ENCODE assay signal across 9 mouse cellular contexts in genomic region chr3:37816781-37817433, GRCm38 (mm10).
DNase-seq lines count a peak whose midpoint lies in the region; ATAC-seq and TF ChIP-seq lines count a peak whose summit lies in the region.
"Had no signal": no experiment of that assay in that cellular context is flagged by ENCODE, and none has a peak within 500 bp of the region (broad histone marks: within the 10 kb centered on the region; RNA-seq: fewer than 3 reads in every experiment).

No protein-coding gene starts in this region.

- no peak for TF ChIP-seq CTCF in hindbrain, postnatal 0 days (IDR thresholded peaks at IDR 0.05; ENCODE audit: low read depth)

- H3K27ac ChIP-seq in hindbrain, embryonic 12.5 days, result no peak overlapping the region
- no peak overlapping the region for H3K27ac ChIP-seq in hindbrain, embryonic 11.5 days (ENCODE audit: low read depth, low read length)
- peak overlapping the region; percentile 45 for H3K27ac ChIP-seq in hindbrain, postnatal 0 days
- peak overlapping the region; percentile 26; the same call in 1 of the 2 replicates for H3K27ac ChIP-seq in midbrain, embryonic 15.5 days

- 0 out of 2 replicates have a peak, but pooled peaks have one; percentile 11 for ATAC-seq in hindbrain, embryonic 12.5 days (ENCODE audit: low FRiP score)
- ATAC-seq in hindbrain, embryonic 11.5 days (ENCODE audit: low FRiP score), result no peak
- peak; percentile 61 for ATAC-seq in hindbrain, postnatal 0 days
- peak; percentile 85 for ATAC-seq in midbrain, embryonic 15.5 days (replicated peaks)

- peaks cover 4% of the 10 kb centered on the region; the same call in 1 of the 2 replicates for H3K4me1 ChIP-seq in hindbrain, embryonic 12.5 days
- H3K4me1 ChIP-seq in hindbrain, embryonic 11.5 days (replicated peaks; ENCODE audit: control insufficient read depth, insufficient read depth, low read length), result no peaks in the 10 kb centered on the region
- H3K4me1 ChIP-seq in hindbrain, postnatal 0 days (ENCODE audit: insufficient read depth, low read length), result no peaks in the 10 kb centered on the region
- H3K4me1 ChIP-seq in midbrain, embryonic 15.5 days, result no peaks in the 10 kb centered on the region; the same call in 1 of the 2 replicates
- H3K4me1 ChIP-seq: heart, embryonic 12.5 days had no signal

- DNase-seq in hindbrain, embryonic 11.5 days (ENCODE audit: low spot score), result no peak
- DNase-seq in cerebellum, postnatal 10 days, result peak; percentile 36 to 42
- DNase-seq in hindbrain, postnatal 0 days (ENCODE audit: low spot score), result peak; percentile 55
- no peak for DNase-seq in thymus, postnatal 4 days
- no peak for DNase-seq in spleen, adult 18-20 months
- DNase-seq in adrenal gland, postnatal 25 days, result no peak

- H3K9me3 ChIP-seq in hindbrain, embryonic 12.5 days (replicated peaks), result no peaks in the 10 kb centered on the region
- no peaks in the 10 kb centered on the region for H3K9me3 ChIP-seq in hindbrain, embryonic 11.5 days (ENCODE audit: control insufficient read depth, low read length)
- H3K9me3 ChIP-seq in hindbrain, postnatal 0 days (ENCODE audit: low read length), result no peaks in the 10 kb centered on the region
- no peaks in the 10 kb centered on the region for H3K9me3 ChIP-seq in midbrain, embryonic 15.5 days
- H3K9me3 ChIP-seq: heart, embryonic 12.5 days had no signal

- H3K36me3 ChIP-seq in hindbrain, embryonic 12.5 days, result no peaks in the 10 kb centered on the region
- H3K36me3 ChIP-seq in hindbrain, embryonic 11.5 days (ENCODE audit: control insufficient read depth, insufficient read depth, low read length), result no peaks in the 10 kb centered on the region
- no peaks in the 10 kb centered on the region for H3K36me3 ChIP-seq in hindbrain, postnatal 0 days (ENCODE audit: insufficient read depth, low read length)
- H3K36me3 ChIP-seq in midbrain, embryonic 15.5 days (replicated peaks), result no peaks in the 10 kb centered on the region
- H3K36me3 ChIP-seq: heart, embryonic 12.5 days had no signal

- H3K9ac ChIP-seq in hindbrain, embryonic 12.5 days, result no peak overlapping the region
- H3K9ac ChIP-seq in hindbrain, embryonic 11.5 days (ENCODE audit: low read depth, low read length), result no peak overlapping the region
- no peak overlapping the region for H3K9ac ChIP-seq in hindbrain, postnatal 0 days (replicated peaks; ENCODE audit: low read length)
- H3K9ac ChIP-seq in midbrain, embryonic 15.5 days, result no peak overlapping the region
- H3K9ac ChIP-seq: heart, embryonic 12.5 days had no signal

- H3K4me3 ChIP-seq in hindbrain, embryonic 12.5 days, result no peak overlapping the region
- H3K4me3 ChIP-seq in hindbrain, embryonic 11.5 days (ENCODE audit: low read depth, low read length), result no peak overlapping the region
- H3K4me3 ChIP-seq in hindbrain, postnatal 0 days (ENCODE audit: low read length), result no peak overlapping the region
- H3K4me3 ChIP-seq in midbrain, embryonic 15.5 days, result no peak overlapping the region
- H3K4me3 ChIP-seq: heart, embryonic 12.5 days had no signal

- 59% methylated on average over 6 of the region's 6 CpGs for WGBS in hindbrain, embryonic 12.5 days
- 77% methylated on average over 6 of the region's 6 CpGs for WGBS in hindbrain, embryonic 11.5 days
- whole genome bisulfite sequencing in hindbrain, postnatal 0 days, result 20% methylated on average over 6 of the region's 6 CpGs
- WGBS in midbrain, embryonic 15.5 days, result 18% methylated on average over 6 of the region's 6 CpGs

- H3K4me2 ChIP-seq in hindbrain, embryonic 12.5 days (replicated peaks), result no peak overlapping the region
- no peak overlapping the region for H3K4me2 ChIP-seq in hindbrain, embryonic 11.5 days (replicated peaks; ENCODE audit: low read depth, low read length)
- no peak overlapping the region for H3K4me2 ChIP-seq in hindbrain, postnatal 0 days (ENCODE audit: low read depth, low read length)
- no peak overlapping the region for H3K4me2 ChIP-seq in midbrain, embryonic 15.5 days
- H3K4me2 ChIP-seq: heart, embryonic 12.5 days had no signal

- H3K27me3 ChIP-seq in hindbrain, embryonic 12.5 days, result no peaks in the 10 kb centered on the region
- no peaks in the 10 kb centered on the region for H3K27me3 ChIP-seq in hindbrain, embryonic 11.5 days (ENCODE audit: control insufficient read depth, insufficient read depth, low read length)
- H3K27me3 ChIP-seq in hindbrain, postnatal 0 days (ENCODE audit: insufficient read depth, low read length), result no peaks in the 10 kb centered on the region
- no peaks in the 10 kb centered on the region for H3K27me3 ChIP-seq in midbrain, embryonic 15.5 days (replicated peaks)
- H3K27me3 ChIP-seq: heart, embryonic 12.5 days had no signal

Comparison
In these comparisons a context has a peak if more than half of its experiments do, and no peak if none do; other contexts are left out.
1. H3K27ac ChIP-seq: peak in hindbrain, postnatal 0 days (single experiment) and midbrain, embryonic 15.5 days (single experiment); none in hindbrain, embryonic 12.5 days (single experiment) and hindbrain, embryonic 11.5 days (single experiment).
2. DNase-seq: peak in cerebellum, postnatal 10 days (2 of 2) and hindbrain, postnatal 0 days (single experiment); none in hindbrain, embryonic 11.5 days (single experiment), thymus, postnatal 4 days (single experiment), spleen, adult 18-20 months (0 of 2) and adrenal gland, postnatal 25 days (single experiment).